Mouse (Mus musculus) forebrain, embryonic 12.5 days (tissue): ENCODE measurements around the gene Ccdc12. TPM values are rescaled to one million over a fixed set of nuclear protein-coding genes. Genes with fewer than 3 reads are reported as not detected.
A peak's percentile ranks its signal among the peaks of the same experiment; 100 is the strongest.
"Not testable (repeated sequence)": the region's sequence is repeated elsewhere in the genome, so short reads cannot be mapped to it uniquely, and the experiment has no call there.

Experiments used
- ATAC-seq: fragments of 200-750 bp; cut with Nextera tagmentation; 2 replicates; pipeline ENCODE4 v1.8.0; 2017; ENCODE audit warnings: moderate TSS enrichment; ENCODE audit not compliant: low FRiP score
- H3K27ac ChIP-seq: fragments of 300-500 bp; sonication (generic); 2 replicates; pipeline ENCODE4 v1.5.1; 2016; ENCODE audit warnings: mild to moderate bottlenecking
- H3K27me3 ChIP-seq: fragments of 300-500 bp; sonication (generic); 2 replicates; pipeline ENCODE4 v1.6.1; 2016; ENCODE audit warnings: mild to moderate bottlenecking
- H3K36me3 ChIP-seq: fragments of 300-500 bp; sonication (generic); replicated peaks from 2 replicates; pipeline ENCODE4 v1.6.1; 2016; ENCODE audit warnings: mild to moderate bottlenecking
- H3K4me1 ChIP-seq: fragments of 300-500 bp; sonication (generic); 2 replicates; pipeline ENCODE4 v1.6.1; 2016
- H3K4me2 ChIP-seq: fragments of 300-500 bp; sonication (generic); 2 replicates; pipeline ENCODE4 v1.6.1; 2016; ENCODE audit warnings: mild to moderate bottlenecking, moderate library complexity
- H3K4me3 ChIP-seq: fragments of 300-500 bp; sonication (generic); replicated peaks from 2 replicates; pipeline ENCODE4 v1.5.1; 2016; ENCODE audit warnings: mild to moderate bottlenecking
- H3K9ac ChIP-seq: fragments of 300-500 bp; sonication (generic); 2 replicates; pipeline ENCODE4 v1.6.1; 2016; ENCODE audit warnings: mild to moderate bottlenecking
- H3K9me3 ChIP-seq: fragments of 300-500 bp; sonication (generic); 2 replicates; pipeline ENCODE4 v1.6.1; 2016
- WGBS: fragments of 180-500 bp; shearing (Covaris S2); methylation state at CpG from one replicate; pipeline ENCODE4 v1.1.7; 2016; 5-methylcytosine and 5-hydroxymethylcytosine counted together
- polyA plus RNA-seq: library from polyadenylated mRNA; unstranded; fragments of >200 nt; fragmentation: Nextera tagmentation; extraction: Ambion mirVana; gene quantifications from 2 replicates; pipeline ENCODE4 v1.2.1, GENCODE M21; 2016

Ccdc12 gene
- polyA plus RNA-seq, 1 experiment from 2014 or later: 143 TPM

GRCm38 (mm10) chr9:110667219-110667836 is 11.0 kb downstream of the Ccdc12 start:
- H3K36me3 ChIP-seq: no peaks in the 10 kb centered on the region
- no peak overlapping the region for H3K9ac ChIP-seq
- no peaks in the 10 kb centered on the region for H3K9me3 ChIP-seq
- H3K27ac ChIP-seq: no peak overlapping the region
- WGBS: 80% methylated on average over 4 of the region's 4 CpGs
- no peaks in the 10 kb centered on the region for H3K27me3 ChIP-seq
- peaks cover 18% of the 10 kb centered on the region for H3K4me1 ChIP-seq
- no peak for ATAC-seq
- no peak overlapping the region for H3K4me2 ChIP-seq
- H3K4me3 ChIP-seq: no peak overlapping the region

- Histone ChIP-seq H3K9ac (no peak overlapping the region), H3K4me3 (no peak overlapping the region), H3K9me3 (no peaks in the 10 kb centered on the region), H3K4me2 (no peak overlapping the region), H3K27ac (no peak overlapping the region), H3K27me3 (no peaks in the 10 kb centered on the region), H3K4me1 (peaks cover 31% of the 10 kb centered on the region), H3K36me3 (no peaks in the 10 kb centered on the region)
- no peak for ATAC-seq
- 97% methylated on average over 6 of the region's 6 CpGs for WGBS
These were observed 12.4 kb downstream of the Ccdc12 start for GRCm38 (mm10) chr9:110668601-110669293.

- Histone ChIP-seq H3K4me1 (peaks cover 31% of the 10 kb centered on the region), H3K4me3 (no peak overlapping the region), H3K9ac (no peak overlapping the region), H3K4me2 (no peak overlapping the region), H3K27me3 (no peaks in the 10 kb centered on the region), H3K27ac (no peak overlapping the region), H3K9me3 (no peaks in the 10 kb centered on the region), H3K36me3 (no peaks in the 10 kb centered on the region)
- ATAC-seq: no peak
- 93% methylated on average over 5 of the region's 5 CpGs for WGBS
These were observed 13.5 kb downstream of the Ccdc12 start for GRCm38 (mm10) chr9:110669785-110670184.

GRCm38 (mm10) chr9:110672462-110673106 is 16.3 kb downstream of the Ccdc12 start:
- H3K27ac ChIP-seq: peak overlapping the region; percentile 61; the same call in 1 of the 2 replicates
- 61% methylated on average over 7 of the region's 7 CpGs for WGBS
- no peaks in the 10 kb centered on the region for H3K27me3 ChIP-seq

GRCm38 (mm10) chr9:110673107-110673752 is 16.9 kb downstream of the Ccdc12 start:
- WGBS: 57% methylated on average over 10 of the region's 10 CpGs
- ATAC-seq: no peak
- Histone ChIP-seq H3K9ac (no peak overlapping the region; the same call in 1 of the 2 replicates), H3K9me3 (no peaks in the 10 kb centered on the region), H3K4me2 (no peak overlapping the region), H3K27ac (peak overlapping the region; percentile 61; the same call in 1 of the 2 replicates), H3K4me1 (peaks cover 19% of the 10 kb centered on the region), H3K27me3 (no peaks in the 10 kb centered on the region), H3K36me3 (no peaks in the 10 kb centered on the region), H3K4me3 (no peak overlapping the region)

More at GRCm38 (mm10) chr9:110672462-110673106, 16.3 kb downstream of the Ccdc12 start:
- H3K9ac ChIP-seq: no peak overlapping the region; the same call in 1 of the 2 replicates
- peak; percentile 44; the same call in 1 of the 2 replicates for ATAC-seq
- H3K4me1 ChIP-seq: peaks cover 13% of the 10 kb centered on the region
- H3K4me2 ChIP-seq: no peak overlapping the region
- no peak overlapping the region for H3K4me3 ChIP-seq
- H3K36me3 ChIP-seq: no peaks in the 10 kb centered on the region
- H3K9me3 ChIP-seq: no peaks in the 10 kb centered on the region

GRCm38 (mm10) chr9:110676492-110676911 is 20.2 kb downstream of the Ccdc12 start:
- Histone ChIP-seq H3K4me3 (no peak overlapping the region), H3K36me3 (peaks cover 6% of the 10 kb centered on the region), H3K9me3 (no peaks in the 10 kb centered on the region), H3K27ac (no peak overlapping the region), H3K4me2 (no peak overlapping the region), H3K4me1 (peaks cover 26% of the 10 kb centered on the region), H3K9ac (no peak overlapping the region), H3K27me3 (no peaks in the 10 kb centered on the region)
- no peak for ATAC-seq
- 95% methylated on average over 8 of the region's 8 CpGs for WGBS

GRCm38 (mm10) chr9:110678886-110679285 is 22.6 kb downstream of the Ccdc12 start:
- Histone ChIP-seq H3K36me3 (peaks cover 6% of the 10 kb centered on the region), H3K4me2 (no peak overlapping the region), H3K4me1 (peaks cover 33% of the 10 kb centered on the region), H3K9me3 (no peaks in the 10 kb centered on the region), H3K9ac (no peak overlapping the region), H3K27ac (no peak overlapping the region), H3K27me3 (no peaks in the 10 kb centered on the region), H3K4me3 (no peak overlapping the region)
- ATAC-seq: no peak
- WGBS: 68% methylated on average over 5 of the region's 5 CpGs

- Histone ChIP-seq H3K4me2 (no peak overlapping the region), H3K4me3 (no peak overlapping the region), H3K4me1 (peaks cover 52% of the 10 kb centered on the region), H3K27me3 (no peaks in the 10 kb centered on the region), H3K36me3 (peaks cover 6% of the 10 kb centered on the region), H3K9ac (no peak overlapping the region), H3K27ac (peak overlapping the region; percentile 84), H3K9me3 (no peaks in the 10 kb centered on the region)
- ATAC-seq: no peak
- 81% methylated on average over 7 of the region's 7 CpGs for WGBS
These were observed 24.6 kb downstream of the Ccdc12 start for GRCm38 (mm10) chr9:110680736-110681507.

- ATAC-seq: peak; percentile 79
- peak overlapping the region; percentile 84 for H3K27ac ChIP-seq
- H3K4me3 ChIP-seq: no peak overlapping the region
- H3K9me3 ChIP-seq: no peaks in the 10 kb centered on the region
- H3K4me1 ChIP-seq: peaks cover 53% of the 10 kb centered on the region
- no peak overlapping the region; the same call in 1 of the 2 replicates for H3K9ac ChIP-seq
- 47% methylated on average over 9 of the region's 9 CpGs for WGBS
- H3K4me2 ChIP-seq: peak overlapping the region; percentile 8; the same call in 1 of the 2 replicates
- peaks cover 6% of the 10 kb centered on the region for H3K36me3 ChIP-seq
- H3K27me3 ChIP-seq: no peaks in the 10 kb centered on the region
These were observed 25.5 kb downstream of the Ccdc12 start for GRCm38 (mm10) chr9:110681817-110682216.

- no peak overlapping the region; the same call in 1 of the 2 replicates for H3K9ac ChIP-seq
- H3K36me3 ChIP-seq: peaks cover 6% of the 10 kb centered on the region
- 62% methylated on average over 5 of the region's 5 CpGs for WGBS
- H3K27me3 ChIP-seq: no peaks in the 10 kb centered on the region
- ATAC-seq: peak; percentile 39; the same call in 1 of the 2 replicates
- peak overlapping the region; percentile 8; the same call in 1 of the 2 replicates for H3K4me2 ChIP-seq
- peaks cover 53% of the 10 kb centered on the region for H3K4me1 ChIP-seq
- H3K9me3 ChIP-seq: no peaks in the 10 kb centered on the region
- peak overlapping the region; percentile 84 for H3K27ac ChIP-seq
- no peak overlapping the region for H3K4me3 ChIP-seq
These were observed 26.0 kb downstream of the Ccdc12 start for GRCm38 (mm10) chr9:110682255-110682654.

GRCm38 (mm10) chr9:110682697-110683096 is 26.4 kb downstream of the Ccdc12 start:
- H3K9ac ChIP-seq, H3K4me3 ChIP-seq, ATAC-seq, H3K36me3 ChIP-seq, H3K9me3 ChIP-seq, H3K27me3 ChIP-seq, H3K4me2 ChIP-seq: not testable (repeated sequence)
- peaks cover 52% of the 10 kb centered on the region for H3K4me1 ChIP-seq
- peak overlapping the region; percentile 84; the same call in 1 of the 2 replicates for H3K27ac ChIP-seq
- 86% methylated on average over 3 of the region's 3 CpGs for WGBS
